Mouse (Mus musculus) lung, embryonic 15.5 days (tissue): ENCODE measurements around the gene Ttc16. TPM values are rescaled to one million over a fixed set of nuclear protein-coding genes. Genes with fewer than 3 reads are reported as not detected.

Experiments
- ATAC-seq: fragments of 200-750 bp; cut with Nextera tagmentation; 2 replicates; pipeline ENCODE4 v1.8.0; 2017; ENCODE audit warnings: moderate number of reproducible peaks, borderline replicate concordance; ENCODE audit not compliant: low FRiP score, low TSS enrichment; ENCODE audit errors: extremely low read depth
- H3K27ac ChIP-seq: fragments of 300-500 bp; sonication (generic); 2 replicates; pipeline ENCODE4 v1.5.1; 2015; ENCODE audit warnings: moderate library complexity, mild to moderate bottlenecking, inconsistent platforms
- H3K27me3 ChIP-seq: fragments of 300-500 bp; sonication (generic); 2 replicates; pipeline ENCODE4 v1.6.1; 2015; ENCODE audit warnings: inconsistent platforms
- H3K36me3 ChIP-seq: fragments of 300-500 bp; sonication (generic); 2 replicates; pipeline ENCODE4 v1.6.1; 2015; ENCODE audit warnings: inconsistent platforms
- H3K4me1 ChIP-seq: fragments of 300-500 bp; sonication (generic); 2 replicates; pipeline ENCODE4 v1.6.1; 2015; ENCODE audit warnings: inconsistent platforms
- H3K4me2 ChIP-seq: fragments of 300-500 bp; sonication (generic); 2 replicates; pipeline ENCODE4 v1.6.1; 2015; ENCODE audit warnings: inconsistent platforms, mild to moderate bottlenecking, moderate library complexity
- H3K4me3 ChIP-seq: fragments of 300-500 bp; sonication (generic); 2 replicates; pipeline ENCODE4 v1.5.1; 2015; ENCODE audit warnings: mild to moderate bottlenecking, inconsistent platforms
- H3K9ac ChIP-seq: fragments of 300-500 bp; sonication (generic); 2 replicates; pipeline ENCODE4 v1.6.1; 2015; ENCODE audit warnings: inconsistent platforms
- H3K9me3 ChIP-seq: fragments of 300-500 bp; sonication (generic); 2 replicates; pipeline ENCODE4 v1.6.1; 2016; ENCODE audit warnings: inconsistent platforms
- WGBS: fragments of 180-500 bp; shearing (Covaris S2); methylation state at CpG from one replicate; pipeline ENCODE4 v1.1.7; 2015; 5-methylcytosine and 5-hydroxymethylcytosine counted together
- microRNA counts: library from miRNA; unstranded; fragments of <30 nt; microRNA quantifications from one replicate; lab custom pipeline; 2016
- microRNA-seq: library from miRNA; unstranded; fragments of <30 nt; microRNA quantifications from one replicate; pipeline ENCODE4, GENCODE M21; 2016
- polyA plus RNA-seq: library from polyadenylated mRNA; unstranded; fragments of >200 nt; fragmentation: Nextera tagmentation; extraction: Ambion mirVana; gene quantifications from 2 replicates; pipeline ENCODE4 v1.2.1, GENCODE M21; 2015

The Ttc16 gene
- polyA plus RNA-seq, 1 experiment from 2014 or later, result 0.69 TPM

GRCm38 (mm10) chr2:32712586-32712933 lies 62.9 kb downstream of the Ttc16 start:
- peak overlapping the region; percentile 76 for H3K4me3 ChIP-seq
- H3K27ac ChIP-seq, result peak overlapping the region; percentile 97
- no peaks in the 10 kb centered on the region for H3K9me3 ChIP-seq
- no peaks in the 10 kb centered on the region for H3K27me3 ChIP-seq
- H3K9ac ChIP-seq, result peak overlapping the region; percentile 85
- H3K36me3 ChIP-seq, result peaks cover 40% of the 10 kb centered on the region
- H3K4me1 ChIP-seq, result peaks cover 31% of the 10 kb centered on the region
- H3K4me2 ChIP-seq, result peak overlapping the region; percentile 88
- 2% methylated on average over 36 of the region's 44 CpGs for WGBS
- peak; percentile 91 for ATAC-seq

- under 1% methylated on average over 41 of the region's 41 CpGs for WGBS
- no peaks in the 10 kb centered on the region for H3K9me3 ChIP-seq
- peak overlapping the region; percentile 97 for H3K27ac ChIP-seq
- no peaks in the 10 kb centered on the region for H3K27me3 ChIP-seq
- peaks cover 31% of the 10 kb centered on the region for H3K4me1 ChIP-seq
- peak; percentile 43 for ATAC-seq
- H3K36me3 ChIP-seq, result peaks cover 43% of the 10 kb centered on the region
- peak overlapping the region; percentile 76 for H3K4me3 ChIP-seq
- peak overlapping the region; percentile 88 for H3K4me2 ChIP-seq
- peak overlapping the region; percentile 85 for H3K9ac ChIP-seq
Observed at GRCm38 (mm10) chr2:32712108-32712551, 63.3 kb downstream of the Ttc16 start.

GRCm38 (mm10) chr2:32711301-32712056 lies 64.0 kb downstream of the Ttc16 start:
- ATAC-seq, result no peak
- peaks cover 49% of the 10 kb centered on the region for H3K36me3 ChIP-seq
- peak overlapping the region; percentile 88 for H3K4me2 ChIP-seq
- WGBS, result 24% methylated on average over 9 of the region's 9 CpGs
- H3K27me3 ChIP-seq, result no peaks in the 10 kb centered on the region
- no peaks in the 10 kb centered on the region for H3K9me3 ChIP-seq
- peaks cover 31% of the 10 kb centered on the region for H3K4me1 ChIP-seq
- peak overlapping the region; percentile 85 for H3K9ac ChIP-seq
- peak overlapping the region; percentile 76 for H3K4me3 ChIP-seq
- peak overlapping the region; percentile 97 for H3K27ac ChIP-seq

GRCm38 (mm10) chr2:32710425-32710824 lies 65.0 kb downstream of the Ttc16 start:
- Histone ChIP-seq H3K27ac (no peak overlapping the region), H3K36me3 (peaks cover 60% of the 10 kb centered on the region), H3K4me3 (no peak overlapping the region), H3K4me1 (peaks cover 35% of the 10 kb centered on the region), H3K9me3 (no peaks in the 10 kb centered on the region), H3K27me3 (no peaks in the 10 kb centered on the region), H3K9ac (no peak overlapping the region), H3K4me2 (no peak overlapping the region)
- ATAC-seq, result no peak
- 84% methylated on average over 5 of the region's 5 CpGs for WGBS

GRCm38 (mm10) chr2:32709521-32710137 lies 65.8 kb downstream of the Ttc16 start:
- no peak overlapping the region for H3K9ac ChIP-seq
- ATAC-seq, result no peak
- H3K4me3 ChIP-seq, result no peak overlapping the region
- no peaks in the 10 kb centered on the region for H3K27me3 ChIP-seq
- peaks cover 68% of the 10 kb centered on the region for H3K36me3 ChIP-seq
- WGBS, result 88% methylated on average over 20 of the region's 20 CpGs
- H3K9me3 ChIP-seq, result no peaks in the 10 kb centered on the region
- H3K4me1 ChIP-seq, result peaks cover 28% of the 10 kb centered on the region
- no peak overlapping the region for H3K4me2 ChIP-seq
- H3K27ac ChIP-seq, result no peak overlapping the region

GRCm38 (mm10) chr2:32708643-32709042 lies 66.8 kb downstream of the Ttc16 start:
- Histone ChIP-seq H3K4me2 (no peak overlapping the region), H3K4me3 (no peak overlapping the region), H3K4me1 (peaks cover 18% of the 10 kb centered on the region), H3K27ac (no peak overlapping the region), H3K27me3 (no peaks in the 10 kb centered on the region), H3K9ac (no peak overlapping the region), H3K36me3 (peaks cover 77% of the 10 kb centered on the region), H3K9me3 (no peaks in the 10 kb centered on the region)
- ATAC-seq, result no peak
- 29% methylated on average over 3 of the region's 3 CpGs for WGBS

MicroRNAs within 50 kb of the gene (microRNA counts, 519-probe panel; counts per million panel counts)
- microRNA mmu-miR-2861 (lab: Ali Mortazavi, UCI), result 2,202 counts per million, percentile 27 among the panel's probes with 10 or more counts

Small RNA genes lying within 50 kb of the gene (microRNA-seq; reads per million reads assigned to microRNA genes)
- not detected for gene Mir2861
- not detected for gene Mir3960

Other genes starting within 250 kb of the Ttc16 start
- gene Fam102a, start 240.3 kb downstream of the Ttc16 start, polyA plus RNA-seq, result 12.3 and 12.6 TPM in 2 replicates
- gene Dpm2, start 204.8 kb downstream of the Ttc16 start, polyA plus RNA-seq, result 101 and 107 TPM in 2 replicates
- gene Pip5kl1, start 200.8 kb downstream of the Ttc16 start, polyA plus RNA-seq, result 0.30 and 0.39 TPM in 2 replicates
- 0.29 TPM in 1 of 2 replicates, not detected in the other for gene 9430097D07Rik, start 199.9 kb downstream of the Ttc16 start, polyA plus RNA-seq
- gene St6galnac4, start 188.5 kb downstream of the Ttc16 start, polyA plus RNA-seq, result 25.9 and 26.1 TPM in 2 replicates
- gene St6galnac6, start 175.9 kb downstream of the Ttc16 start, polyA plus RNA-seq, result 25.0 and 26.2 TPM in 2 replicates
- gene Ak1, start 153.9 kb downstream of the Ttc16 start, polyA plus RNA-seq, result 53.6 and 60.6 TPM in 2 replicates
- gene Eng, start 129.0 kb downstream of the Ttc16 start, polyA plus RNA-seq, result 102 and 107 TPM in 2 replicates
- gene Fpgs, start 71.5 kb downstream of the Ttc16 start, polyA plus RNA-seq, result 27.9 and 28.6 TPM in 2 replicates
- 89.6 and 98.7 TPM in 2 replicates for gene Cdk9, start 62.6 kb downstream of the Ttc16 start, polyA plus RNA-seq
- gene Sh2d3c, start 54.6 kb downstream of the Ttc16 start, polyA plus RNA-seq, result 40.5 and 41.4 TPM in 2 replicates
- 0.24 and 0.25 TPM in 2 replicates for gene 6330409D20Rik, start 34.6 kb downstream of the Ttc16 start, polyA plus RNA-seq
- 63.9 and 65.6 TPM in 2 replicates for gene Tor2a, start 18.4 kb downstream of the Ttc16 start, polyA plus RNA-seq
- 4.9 and 5.4 TPM in 2 replicates for gene Ptrh1, start 153 bp upstream of the Ttc16 start, polyA plus RNA-seq
- 1.1 and 1.3 TPM in 2 replicates for gene Cfap157, start 8.8 kb upstream of the Ttc16 start, polyA plus RNA-seq
- 21.0 and 22.3 TPM in 2 replicates for gene Stxbp1, start 71.6 kb upstream of the Ttc16 start, polyA plus RNA-seq
- gene Fam129b, start 100.5 kb upstream of the Ttc16 start, polyA plus RNA-seq, result 114 and 117 TPM in 2 replicates
- 164 and 167 TPM in 2 replicates for gene Rpl12, start 185.9 kb upstream of the Ttc16 start, polyA plus RNA-seq
- 7.5 and 9.7 TPM in 2 replicates for gene Lrsam1, start 186.0 kb upstream of the Ttc16 start, polyA plus RNA-seq
- gene Slc2a8, start 206.4 kb upstream of the Ttc16 start, polyA plus RNA-seq, result 20.8 and 22.5 TPM in 2 replicates